Mouse (Mus musculus) embryonic facial prominence, embryonic 14.5 days (tissue): Measurements from ENCODE around the gene Smim7. TPM values are rescaled to one million over a fixed set of nuclear protein-coding genes. Genes with fewer than 3 reads are reported as not detected.

ENCODE experiments used
- ATAC-seq: fragments of 200-750 bp; cut with Nextera tagmentation; 2 replicates; pipeline ENCODE4 v1.8.0; 2017; ENCODE audit warnings: low read depth, moderate number of reproducible peaks, moderate TSS enrichment
- DNase-seq: peaks from one replicate; pipeline ENCODE4 v3.0.0-alpha.2; 2015; ENCODE audit warnings: low spot score
- H3K27ac ChIP-seq: fragments of 300-500 bp; sonication (generic); replicated peaks from 2 replicates; pipeline ENCODE4 v1.5.1; 2014; ENCODE audit warnings: low read depth, mild to moderate bottlenecking, low read length, moderate library complexity
- H3K27me3 ChIP-seq: fragments of 300-500 bp; sonication (generic); replicated peaks from 2 replicates; pipeline ENCODE4 v1.6.1; 2014; ENCODE audit warnings: low read length; ENCODE audit not compliant: control insufficient read depth, insufficient read depth
- H3K36me3 ChIP-seq: fragments of 300-500 bp; sonication (generic); 2 replicates; pipeline ENCODE4 v1.6.1; 2014; ENCODE audit warnings: low read length, mixed read lengths; ENCODE audit not compliant: control insufficient read depth, insufficient read depth
- H3K4me1 ChIP-seq: fragments of 300-500 bp; sonication (generic); 2 replicates; pipeline ENCODE4 v1.6.1; 2014; ENCODE audit warnings: antibody characterized with exemption, low read length; ENCODE audit not compliant: control insufficient read depth, insufficient read depth
- H3K4me2 ChIP-seq: fragments of 300-500 bp; sonication (generic); 2 replicates; pipeline ENCODE4 v1.6.1; 2014; ENCODE audit warnings: low read depth, mild to moderate bottlenecking, low read length, moderate library complexity, mixed read lengths
- H3K4me3 ChIP-seq: fragments of 300-500 bp; sonication (generic); 2 replicates; pipeline ENCODE4 v1.5.1; 2014; ENCODE audit warnings: low read depth, mild to moderate bottlenecking, low read length
- H3K9ac ChIP-seq: fragments of 300-500 bp; sonication (generic); 2 replicates; pipeline ENCODE4 v1.6.1; 2014; ENCODE audit warnings: low read depth, mild to moderate bottlenecking, low read length, moderate library complexity, mixed read lengths
- H3K9me3 ChIP-seq: fragments of 300-500 bp; sonication (generic); 2 replicates; pipeline ENCODE4 v1.6.1; 2016; ENCODE audit warnings: low read length; ENCODE audit not compliant: control insufficient read depth
- WGBS: fragments of 180-500 bp; shearing (Covaris S2); extraction: QIAGEN DNeasy Blood & Tissue Kit; methylation state at CpG from one replicate; pipeline ENCODE4 v1.1.7; 2014; 5-methylcytosine and 5-hydroxymethylcytosine counted together
- microRNA-seq: library from miRNA; unstranded; fragments of <30 nt; microRNA quantifications from one replicate; pipeline ENCODE4, GENCODE M21; 2016; ENCODE audit warnings: borderline number of aligned reads
- polyA plus RNA-seq: library from polyadenylated mRNA; unstranded; fragments of >200 nt; fragmentation: Nextera tagmentation; extraction: Ambion mirVana; gene quantifications from 2 replicates; pipeline ENCODE4 v1.2.1, GENCODE M21; 2014

The Smim7 gene
- polyA plus RNA-seq, 1 experiment from 2014 or later = 100 TPM

GRCm38 (mm10) chr8:72521888-72522287 lies 49.0 kb downstream of the Smim7 start:
- H3K36me3 ChIP-seq = 0 out of 2 replicates have a peak, but pooled peaks cover 4% of the 10 kb centered on the region
- DNase-seq (no peak), ATAC-seq (no peak)
- H3K27ac ChIP-seq = no peak overlapping the region
- H3K4me2 ChIP-seq = no peak overlapping the region
- no peak overlapping the region for H3K4me3 ChIP-seq
- no peak overlapping the region for H3K9ac ChIP-seq
- H3K9me3 ChIP-seq = no peaks in the 10 kb centered on the region
- H3K4me1 ChIP-seq = no peaks in the 10 kb centered on the region
- no peaks in the 10 kb centered on the region for H3K27me3 ChIP-seq

GRCm38 (mm10) chr8:72517421-72517988 lies 53.4 kb downstream of the Smim7 start:
- H3K27ac ChIP-seq = no peak overlapping the region
- H3K4me3 ChIP-seq = no peak overlapping the region
- H3K27me3 ChIP-seq = no peaks in the 10 kb centered on the region
- DNase-seq (no peak), ATAC-seq (no peak)
- WGBS = 76% methylated on average over 6 of the region's 7 CpGs
- no peaks in the 10 kb centered on the region for H3K9me3 ChIP-seq
- no peak overlapping the region for H3K4me2 ChIP-seq
- H3K9ac ChIP-seq = no peak overlapping the region
- H3K4me1 ChIP-seq = no peaks in the 10 kb centered on the region
- H3K36me3 ChIP-seq = peaks cover 6% of the 10 kb centered on the region; the same call in 1 of the 2 replicates

Small RNAs within 50 kb of the gene (microRNA-seq; reads per million reads assigned to microRNA genes)
- not detected for gene Gm28019

Other genes starting within 250 kb of the Smim7 start
- 50.2 and 56.4 TPM in 2 replicates for gene Eps15l1, start 149.6 kb downstream of the Smim7 start, polyA plus RNA-seq
- 1.7 and 2.2 TPM in 2 replicates for gene Calr3, start 127.2 kb downstream of the Smim7 start, polyA plus RNA-seq
- 12.3 and 13.4 TPM in 2 replicates for gene 1700030K09Rik, start 127.2 kb downstream of the Smim7 start, polyA plus RNA-seq
- gene Cherp, start 95.9 kb downstream of the Smim7 start, polyA plus RNA-seq = 57.4 and 57.9 TPM in 2 replicates
- gene Slc35e1, start 78.5 kb downstream of the Smim7 start, polyA plus RNA-seq = 14.9 and 15.4 TPM in 2 replicates
- 13.9 and 16.2 TPM in 2 replicates for gene Med26, start 22.8 kb downstream of the Smim7 start, polyA plus RNA-seq
- gene Tmem38a, start 967 bp upstream of the Smim7 start, polyA plus RNA-seq = 60.1 and 70.6 TPM in 2 replicates
- gene Nwd1, start 75.6 kb upstream of the Smim7 start, polyA plus RNA-seq = 0.17 and 0.29 TPM in 2 replicates
- gene Sin3b, start 152.2 kb upstream of the Smim7 start, polyA plus RNA-seq = 183 and 202 TPM in 2 replicates
- 1.4 and 1.8 TPM in 2 replicates for gene F2rl3, start 190.8 kb upstream of the Smim7 start, polyA plus RNA-seq